Mouse (Mus musculus): ENCODE measurements around the gene Ccdc158.
A peak's percentile ranks its signal among the peaks of the same experiment; 100 is the strongest.

The Ccdc158 gene

DNA sequence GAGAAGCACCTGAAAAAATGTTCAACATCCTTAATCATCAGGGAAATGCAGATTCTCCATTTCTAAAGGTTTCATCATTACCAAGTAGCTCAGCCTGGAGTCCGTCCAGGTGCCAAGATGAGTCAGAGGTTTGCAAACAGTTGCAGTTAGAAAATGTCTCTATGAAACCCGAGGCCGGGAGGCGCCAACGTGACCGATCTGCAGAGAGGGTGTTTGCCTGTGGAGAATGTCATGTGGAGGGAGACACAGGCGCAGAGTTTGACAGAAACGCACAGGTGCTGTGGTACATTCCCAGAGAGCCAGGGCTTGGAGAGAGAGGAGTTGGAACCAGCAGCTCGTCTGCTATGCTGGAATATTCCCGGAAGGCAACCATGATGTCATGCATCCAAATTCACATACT lies 76.0 kb downstream of the Ccdc158 start:
- DNase-seq (ENCODE audit: low spot score): peak; percentile 12

DNA sequence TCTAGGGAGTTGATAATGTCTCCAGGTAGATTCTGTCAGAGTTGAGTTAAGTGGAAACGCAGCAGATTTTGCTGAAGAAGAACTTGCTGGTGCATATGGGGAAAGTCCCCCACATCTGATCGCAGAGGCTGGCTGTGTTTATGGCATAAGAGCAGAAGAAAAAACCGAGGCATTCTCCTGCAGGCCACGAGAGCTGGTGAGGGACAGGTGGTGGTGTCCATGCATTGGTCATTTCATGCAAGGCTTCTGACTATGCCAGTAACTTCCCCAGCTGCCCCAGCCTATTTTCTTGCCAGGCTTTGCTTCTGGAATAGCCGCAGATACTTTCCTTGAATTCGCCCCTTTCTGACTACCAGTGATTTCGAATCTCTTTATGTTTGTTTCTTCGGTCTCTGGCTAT lies 78.2 kb downstream of the Ccdc158 start:
- DNase-seq (ENCODE audit: low spot score): no peak

GRCm38 (mm10) chr5:92595026-92595425 lies 80.0 kb downstream of the Ccdc158 start:
- DNase-seq (ENCODE audit: low spot score): no peak

- DNase-seq (ENCODE audit: low spot score): no peak
Observed at GRCm38 (mm10) chr5:92585932-92586331, 89.1 kb downstream of the Ccdc158 start.

GRCm38 (mm10) chr5:92579559-92579958 lies 95.5 kb downstream of the Ccdc158 start:
- DNase-seq (ENCODE audit: low spot score): no peak

GRCm38 (mm10) chr5:92571232-92571631 lies 103.8 kb downstream of the Ccdc158 start:
- DNase-seq (ENCODE audit: low spot score): no peak

GRCm38 (mm10) chr5:92562002-92562401 lies 113.1 kb downstream of the Ccdc158 start:
- DNase-seq (ENCODE audit: low spot score): no peak

DNA sequence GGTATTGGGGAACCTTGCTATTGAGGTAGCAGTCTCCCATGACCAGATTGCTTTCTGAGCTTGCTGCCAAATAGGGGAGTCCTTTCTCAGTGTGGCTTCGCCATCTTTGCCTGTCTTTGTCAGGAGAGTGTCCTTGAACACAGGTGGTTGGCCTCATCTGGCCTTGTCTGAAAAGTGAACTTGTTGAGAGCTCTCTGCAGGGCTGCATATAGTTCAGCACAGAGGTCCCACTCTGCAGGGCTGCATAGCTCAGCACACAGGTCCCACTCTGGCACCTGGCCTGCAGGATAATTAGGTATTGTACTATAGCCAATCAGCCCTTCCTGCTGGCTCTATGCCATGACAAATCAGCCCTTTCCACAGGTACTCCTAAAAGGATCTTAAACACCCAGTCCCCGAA lies 114.9 kb downstream of the Ccdc158 start:
- DNase-seq (ENCODE audit: low spot score): no peak
